Comparison of ENCODE assay signal across 8 mouse cellular contexts in genomic region chr11:102219994-102220346, GRCm38 (mm10). TPM values are rescaled to one million over a fixed set of nuclear protein-coding genes. Genes with fewer than 3 reads are reported as not detected.
DNase-seq lines count a peak whose midpoint lies in the region; ATAC-seq and TF ChIP-seq lines count a peak whose summit lies in the region.

No protein-coding gene starts in this region.

- no peaks in the 10 kb centered on the region for H3K79me2 ChIP-seq in CH12.LX (replicated peaks; ENCODE audit: control insufficient read depth, extremely low read depth, insufficient read depth, poor library complexity, severe bottlenecking)

- H3K27ac ChIP-seq in hindbrain, embryonic 13.5 days: peak overlapping the region; percentile 89
- no peak overlapping the region for H3K27ac ChIP-seq in hindbrain, postnatal 0 days
- no peak overlapping the region for H3K27ac ChIP-seq in CH12.LX (ENCODE audit: insufficient read depth, low read depth)
- peak overlapping the region; percentile 99 for H3K27ac ChIP-seq in heart, embryonic 16.5 days (ENCODE audit: low read length)
- H3K27ac ChIP-seq in stomach, embryonic 16.5 days (ENCODE audit: low read length): peak overlapping the region; percentile 91

- H3K27me3 ChIP-seq in hindbrain, embryonic 13.5 days: no peaks in the 10 kb centered on the region
- H3K27me3 ChIP-seq in hindbrain, postnatal 0 days (ENCODE audit: insufficient read depth, low read length): no peaks in the 10 kb centered on the region
- H3K27me3 ChIP-seq in CH12.LX (replicated peaks): no peaks in the 10 kb centered on the region
- no peaks in the 10 kb centered on the region for H3K27me3 ChIP-seq in heart, embryonic 16.5 days (ENCODE audit: control insufficient read depth, insufficient read depth, low read length)
- H3K27me3 ChIP-seq in stomach, embryonic 16.5 days (ENCODE audit: control insufficient read depth, insufficient read depth, low read length): no peaks in the 10 kb centered on the region

- H3K4me3 ChIP-seq in hindbrain, embryonic 13.5 days: no peak overlapping the region
- no peak overlapping the region for H3K4me3 ChIP-seq in hindbrain, postnatal 0 days (ENCODE audit: low read length)
- H3K4me3 ChIP-seq in CH12.LX (replicated peaks in 1 of 3; ENCODE audit: low read depth in 2 of 3, low read length in 2 of 3, poor library complexity in 1 of 3): peak overlapping the region in 1 of 3 experiments; percentile 60
- peak overlapping the region; percentile 76 for H3K4me3 ChIP-seq in heart, embryonic 16.5 days (ENCODE audit: low read length)
- H3K4me3 ChIP-seq in stomach, embryonic 16.5 days (replicated peaks; ENCODE audit: low read length): no peak overlapping the region

- no peak for TF ChIP-seq POLR2A in CH12.LX (IDR thresholded peaks at IDR 0.05; ENCODE audit: low read depth, low read length)

- no peak overlapping the region; the same call in 1 of the 2 replicates for H3K9ac ChIP-seq in hindbrain, embryonic 13.5 days
- no peak overlapping the region for H3K9ac ChIP-seq in hindbrain, postnatal 0 days (replicated peaks; ENCODE audit: low read length)
- H3K9ac ChIP-seq in CH12.LX (ENCODE audit: insufficient read depth, low read depth): no peak overlapping the region
- peak overlapping the region; percentile 1; the same call in 1 of the 2 replicates for H3K9ac ChIP-seq in heart, embryonic 16.5 days (ENCODE audit: low read length)
- H3K9ac ChIP-seq in stomach, embryonic 16.5 days (ENCODE audit: low read length): peak overlapping the region; percentile 33; the same call in 1 of the 2 replicates

- H3K4me2 ChIP-seq in hindbrain, embryonic 13.5 days: no peak overlapping the region
- H3K4me2 ChIP-seq in hindbrain, postnatal 0 days (ENCODE audit: low read depth, low read length): no peak overlapping the region
- H3K4me2 ChIP-seq in CH12.LX (ENCODE audit: insufficient read depth, low read depth, poor library complexity, severe bottlenecking): no peak overlapping the region
- peak overlapping the region; percentile 85 for H3K4me2 ChIP-seq in heart, embryonic 16.5 days (ENCODE audit: low read depth, low read length)
- no peak overlapping the region for H3K4me2 ChIP-seq in stomach, embryonic 16.5 days (ENCODE audit: low read depth, low read length)

- no peak for TF ChIP-seq RAD21 in CH12.LX (IDR thresholded peaks at IDR 0.05; ENCODE audit: low read depth, low read length)

- DNase-seq in hindbrain, postnatal 0 days (ENCODE audit: low spot score): no peak
- no peak for DNase-seq in CH12.LX (ENCODE audit: extremely low read depth)
- DNase-seq in cerebellum, postnatal 25 days: peak; percentile 50 to 73

- WGBS in hindbrain, embryonic 13.5 days: 75% methylated on average over 4 of the region's 4 CpGs
- 73% methylated on average over 4 of the region's 4 CpGs for WGBS in hindbrain, postnatal 0 days
- 23% methylated on average over 4 of the region's 4 CpGs for WGBS in heart, embryonic 16.5 days
- WGBS in stomach, embryonic 16.5 days: 44% methylated on average over 4 of the region's 4 CpGs

- peaks cover 55% of the 10 kb centered on the region for H3K36me3 ChIP-seq in hindbrain, embryonic 13.5 days
- H3K36me3 ChIP-seq in hindbrain, postnatal 0 days (ENCODE audit: insufficient read depth, low read length): 0 out of 2 replicates have a peak, but pooled peaks cover 4% of the 10 kb centered on the region
- H3K36me3 ChIP-seq in CH12.LX (replicated peaks in 1 of 2; ENCODE audit: control insufficient read depth in 1 of 2, insufficient read depth in 1 of 2, low read length in 1 of 2): peaks cover 0 to 8% of the 10 kb centered on the region in 2 experiments
- H3K36me3 ChIP-seq in heart, embryonic 16.5 days (ENCODE audit: control insufficient read depth, insufficient read depth): no peaks in the 10 kb centered on the region; the same call in 1 of the 2 replicates
- H3K36me3 ChIP-seq in stomach, embryonic 16.5 days (ENCODE audit: control insufficient read depth, insufficient read depth, low read length): no peaks in the 10 kb centered on the region

- in situ Hi-C loops in CH12.LX (cut with MboI; ENCODE audit: low pct_ligation_motif_present, low pct_unique_long_range_greater_than_20kb, low sequenced_read_pairs): loop anchor here (5.0 kb wide), 1 partner anchor 63 kb away; the partner anchor contains the start of gene Tmem101

- TF ChIP-seq CTCF in hindbrain, postnatal 0 days (IDR thresholded peaks at IDR 0.05; ENCODE audit: low read depth): no peak
- TF ChIP-seq CTCF in CH12.LX (conservative IDR thresholded peaks at IDR 0.05 in 1 of 2, IDR thresholded peaks at IDR 0.05 in 1 of 2; ENCODE audit: low read depth in 2 of 2, low read length in 2 of 2): no peak

- dilution Hi-C loops in CH12.LX (cut with MboI; ENCODE audit: extremely low pct_ligation_motif_present, extremely low pct_unique_long_range_greater_than_20kb, low sequenced_read_pairs): no loop called here

- ATAC-seq in hindbrain, embryonic 13.5 days (ENCODE audit: low FRiP score): no peak
- no peak for ATAC-seq in hindbrain, postnatal 0 days
- ATAC-seq in heart, embryonic 16.5 days (replicated peaks; ENCODE audit: extremely low read depth, insufficient read depth, low FRiP score): peak; percentile 33
- no peak for ATAC-seq in stomach, embryonic 16.5 days (ENCODE audit: insufficient read depth, low FRiP score)
- ATAC-seq in granulocyte monocyte progenitor cell, adult 5-6 weeks (replicated peaks; ENCODE audit: poor library complexity, severe bottlenecking): no peak
- no peak for ATAC-seq in erythroid progenitor cell, adult 5-6 weeks (replicated peaks; ENCODE audit: low FRiP score, poor library complexity, severe bottlenecking)

- no peak for TF ChIP-seq EP300 in CH12.LX (IDR thresholded peaks at IDR 0.05; ENCODE audit: low read length)

- no peaks in the 10 kb centered on the region for H3K9me3 ChIP-seq in hindbrain, embryonic 13.5 days
- no peaks in the 10 kb centered on the region for H3K9me3 ChIP-seq in hindbrain, postnatal 0 days (ENCODE audit: low read length)
- H3K9me3 ChIP-seq in CH12.LX (replicated peaks; ENCODE audit: low read length): no peaks in the 10 kb centered on the region
- no peaks in the 10 kb centered on the region for H3K9me3 ChIP-seq in heart, embryonic 16.5 days (replicated peaks; ENCODE audit: control insufficient read depth, low read length)
- H3K9me3 ChIP-seq in stomach, embryonic 16.5 days (replicated peaks; ENCODE audit: control insufficient read depth, low read length): no peaks in the 10 kb centered on the region

- H3K4me1 ChIP-seq in hindbrain, embryonic 13.5 days (replicated peaks): peaks cover 90% of the 10 kb centered on the region
- H3K4me1 ChIP-seq in hindbrain, postnatal 0 days (ENCODE audit: insufficient read depth, low read length): peaks cover 49% of the 10 kb centered on the region
- peaks cover 45 to 86% of the 10 kb centered on the region in 2 experiments for H3K4me1 ChIP-seq in CH12.LX (ENCODE audit: control insufficient read depth in 1 of 2, insufficient read depth in 2 of 2)
- peaks cover 82% of the 10 kb centered on the region for H3K4me1 ChIP-seq in heart, embryonic 16.5 days (ENCODE audit: control insufficient read depth, insufficient read depth, low read length)
- peaks cover 81% of the 10 kb centered on the region for H3K4me1 ChIP-seq in stomach, embryonic 16.5 days (ENCODE audit: control insufficient read depth, insufficient read depth, low read length)

RNA-seq across cellular contexts. Expression of gene Hdac5, which starts 10.0 kb away (rescaled TPM):
- polyA plus RNA-seq in hindbrain, embryonic 13.5 days (2015; fragmentation: Nextera tagmentation; extraction: Ambion mirVana): 82.0 and 85.4 TPM in 2 replicates
- total RNA-seq in hindbrain, postnatal 0 days (2014; rRNA removed): 212 and 350 TPM in 2 replicates
- polyA plus RNA-seq in hindbrain, postnatal 0 days (2015; fragmentation: Nextera tagmentation; extraction: Ambion mirVana): 61.2 and 61.9 TPM in 2 replicates
- 49.6 and 49.9 TPM in 2 replicates for total RNA-seq in CH12.LX (2012; rRNA removed)
- 23.3 and 24.9 TPM in 2 replicates for total RNA-seq in CH12.LX (2014; rRNA removed)
- 46.4 and 53.9 TPM in 2 replicates for polyA plus RNA-seq in CH12.LX (2012; ENCODE audit: insufficient read length, low read depth)
- polyA plus RNA-seq in heart, embryonic 16.5 days (2015; fragmentation: Nextera tagmentation; extraction: Ambion mirVana): 86.7 and 96.4 TPM in 2 replicates
- 60.6 and 67.4 TPM in 2 replicates for polyA plus RNA-seq in stomach, embryonic 16.5 days (2015; fragmentation: Nextera tagmentation; extraction: Ambion mirVana)
- total RNA-seq in granulocyte monocyte progenitor cell, adult 5-6 weeks (2014; fragmentation: Nextera tagmentation): 28.5 and 33.5 TPM in 2 replicates
- total RNA-seq in granulocyte monocyte progenitor cell, adult 5-6 weeks (2017): 15.8 and 26.3 TPM in 2 replicates
- total RNA-seq in erythroid progenitor cell, adult 5-6 weeks (2015; ENCODE audit: low replicate concordance): 11.9 and 36.9 TPM in 2 replicates
- total RNA-seq in erythroid progenitor cell, adult 5-6 weeks (2017; ENCODE audit: low replicate concordance): 6.4 and 9.9 TPM in 2 replicates

RNA-seq across cellular contexts. Expression of gene BC030867, which starts 28.7 kb away (rescaled TPM):
- 3.8 TPM in 2 replicates for polyA plus RNA-seq in hindbrain, embryonic 13.5 days (2015; fragmentation: Nextera tagmentation; extraction: Ambion mirVana)
- total RNA-seq in hindbrain, postnatal 0 days (2014; rRNA removed): 2.3 and 2.4 TPM in 2 replicates
- polyA plus RNA-seq in hindbrain, postnatal 0 days (2015; fragmentation: Nextera tagmentation; extraction: Ambion mirVana): 2.1 and 2.3 TPM in 2 replicates
- total RNA-seq in CH12.LX (2012; rRNA removed) (25.6 and 26.2 TPM in 2 replicates), CH12.LX (2014; rRNA removed) (9.7 and 11.4 TPM in 2 replicates)
- 34.0 and 35.2 TPM in 2 replicates for polyA plus RNA-seq in CH12.LX (2012; ENCODE audit: insufficient read length, low read depth)
- 11.8 and 12.3 TPM in 2 replicates for polyA plus RNA-seq in heart, embryonic 16.5 days (2015; fragmentation: Nextera tagmentation; extraction: Ambion mirVana)
- 10.8 and 12.4 TPM in 2 replicates for polyA plus RNA-seq in stomach, embryonic 16.5 days (2015; fragmentation: Nextera tagmentation; extraction: Ambion mirVana)
- 26.7 and 28.6 TPM in 2 replicates for total RNA-seq in granulocyte monocyte progenitor cell, adult 5-6 weeks (2014; fragmentation: Nextera tagmentation)
- total RNA-seq in granulocyte monocyte progenitor cell, adult 5-6 weeks (2017): 5.6 and 8.6 TPM in 2 replicates
- 26.7 and 30.2 TPM in 2 replicates for total RNA-seq in erythroid progenitor cell, adult 5-6 weeks (2015; ENCODE audit: low replicate concordance)
- total RNA-seq in erythroid progenitor cell, adult 5-6 weeks (2017; ENCODE audit: low replicate concordance): 14.4 and 14.5 TPM in 2 replicates

RNA-seq across cellular contexts. Expression of gene G6pc3, which starts 30.6 kb away (rescaled TPM):
- polyA plus RNA-seq in hindbrain, embryonic 13.5 days (2015; fragmentation: Nextera tagmentation; extraction: Ambion mirVana): 30.0 and 37.2 TPM in 2 replicates
- total RNA-seq in hindbrain, postnatal 0 days (2014; rRNA removed): 67.5 and 70.1 TPM in 2 replicates
- 43.8 and 46.2 TPM in 2 replicates for polyA plus RNA-seq in hindbrain, postnatal 0 days (2015; fragmentation: Nextera tagmentation; extraction: Ambion mirVana)
- total RNA-seq in CH12.LX (2012; rRNA removed) (31.9 and 34.7 TPM in 2 replicates), CH12.LX (2014; rRNA removed) (26.3 and 31.3 TPM in 2 replicates)
- 65.6 and 72.3 TPM in 2 replicates for polyA plus RNA-seq in CH12.LX (2012; ENCODE audit: insufficient read length, low read depth)
- polyA plus RNA-seq in heart, embryonic 16.5 days (2015; fragmentation: Nextera tagmentation; extraction: Ambion mirVana): 24.4 and 25.0 TPM in 2 replicates
- polyA plus RNA-seq in stomach, embryonic 16.5 days (2015; fragmentation: Nextera tagmentation; extraction: Ambion mirVana): 28.0 and 28.7 TPM in 2 replicates
- 144 TPM in 2 replicates for total RNA-seq in granulocyte monocyte progenitor cell, adult 5-6 weeks (2014; fragmentation: Nextera tagmentation)
- 61.1 and 61.6 TPM in 2 replicates for total RNA-seq in granulocyte monocyte progenitor cell, adult 5-6 weeks (2017)
- total RNA-seq in erythroid progenitor cell, adult 5-6 weeks (2015; ENCODE audit: low replicate concordance): 4.0 and 14.3 TPM in 2 replicates
- 4.4 and 8.6 TPM in 2 replicates for total RNA-seq in erythroid progenitor cell, adult 5-6 weeks (2017; ENCODE audit: low replicate concordance)

RNA-seq across cellular contexts. Expression of gene Lsm12, which starts 34.9 kb away (rescaled TPM):
- 144 and 148 TPM in 2 replicates for polyA plus RNA-seq in hindbrain, embryonic 13.5 days (2015; fragmentation: Nextera tagmentation; extraction: Ambion mirVana)
- total RNA-seq in hindbrain, postnatal 0 days (2014; rRNA removed): 65.7 and 167 TPM in 2 replicates
- 147 and 153 TPM in 2 replicates for polyA plus RNA-seq in hindbrain, postnatal 0 days (2015; fragmentation: Nextera tagmentation; extraction: Ambion mirVana)
- 66.9 and 78.7 TPM in 2 replicates for total RNA-seq in CH12.LX (2012; rRNA removed)
- 70.0 and 78.9 TPM in 2 replicates for total RNA-seq in CH12.LX (2014; rRNA removed)
- polyA plus RNA-seq in CH12.LX (2012; ENCODE audit: insufficient read length, low read depth): 164 and 185 TPM in 2 replicates
- polyA plus RNA-seq in heart, embryonic 16.5 days (2015; fragmentation: Nextera tagmentation; extraction: Ambion mirVana): 60.5 and 77.2 TPM in 2 replicates
- polyA plus RNA-seq in stomach, embryonic 16.5 days (2015; fragmentation: Nextera tagmentation; extraction: Ambion mirVana): 79.2 and 85.4 TPM in 2 replicates
- total RNA-seq in granulocyte monocyte progenitor cell, adult 5-6 weeks (2014; fragmentation: Nextera tagmentation): 109 and 123 TPM in 2 replicates
- total RNA-seq in granulocyte monocyte progenitor cell, adult 5-6 weeks (2017): 67.6 and 77.7 TPM in 2 replicates
- total RNA-seq in erythroid progenitor cell, adult 5-6 weeks (2015; ENCODE audit: low replicate concordance): 60.8 and 82.5 TPM in 2 replicates
- total RNA-seq in erythroid progenitor cell, adult 5-6 weeks (2017; ENCODE audit: low replicate concordance): 28.0 and 39.7 TPM in 2 replicates

RNA-seq across cellular contexts. Expression of gene Asb16, which starts 48.6 kb away (rescaled TPM):
- not detected in 2 replicates for polyA plus RNA-seq in hindbrain, embryonic 13.5 days (2015; fragmentation: Nextera tagmentation; extraction: Ambion mirVana)
- 2.2 and 2.6 TPM in 2 replicates for total RNA-seq in hindbrain, postnatal 0 days (2014; rRNA removed)
- 0.29 and 0.41 TPM in 2 replicates for polyA plus RNA-seq in hindbrain, postnatal 0 days (2015; fragmentation: Nextera tagmentation; extraction: Ambion mirVana)
- total RNA-seq in CH12.LX (2012; rRNA removed): 0.04 TPM in 1 of 2 replicates, not detected in the other
- not detected in 2 replicates for total RNA-seq in CH12.LX (2014; rRNA removed)
- polyA plus RNA-seq in CH12.LX (2012; ENCODE audit: insufficient read length, low read depth): not detected in 2 replicates
- polyA plus RNA-seq in heart, embryonic 16.5 days (2015; fragmentation: Nextera tagmentation; extraction: Ambion mirVana): 0.08 and 0.09 TPM in 2 replicates
- polyA plus RNA-seq in stomach, embryonic 16.5 days (2015; fragmentation: Nextera tagmentation; extraction: Ambion mirVana): 0.12 TPM in 1 of 2 replicates, not detected in the other
- 1.1 and 3.4 TPM in 2 replicates for total RNA-seq in granulocyte monocyte progenitor cell, adult 5-6 weeks (2014; fragmentation: Nextera tagmentation)
- 0.17 and 0.31 TPM in 2 replicates for total RNA-seq in granulocyte monocyte progenitor cell, adult 5-6 weeks (2017)
- not detected in 2 replicates for total RNA-seq in erythroid progenitor cell, adult 5-6 weeks (2015; ENCODE audit: low replicate concordance)
- total RNA-seq in erythroid progenitor cell, adult 5-6 weeks (2017; ENCODE audit: low replicate concordance): not detected in 2 replicates

Comparison
In these comparisons a context has a peak if more than half of its experiments do, and no peak if none do; other contexts are left out.
1. H3K27ac ChIP-seq: peak in hindbrain, embryonic 13.5 days (single experiment), heart, embryonic 16.5 days (single experiment) and stomach, embryonic 16.5 days (single experiment); none in hindbrain, postnatal 0 days (single experiment) and CH12.LX (single experiment).
2. H3K9ac ChIP-seq: peak in heart, embryonic 16.5 days (single experiment) and stomach, embryonic 16.5 days (single experiment); none in hindbrain, embryonic 13.5 days (single experiment), hindbrain, postnatal 0 days (single experiment) and CH12.LX (single experiment).
3. DNase-seq: peak in cerebellum, postnatal 25 days (2 of 2); none in hindbrain, postnatal 0 days (single experiment) and CH12.LX (single experiment).